Mouse (Mus musculus): ENCODE results near the gene Cnih3.

- TF ChIP-seq ZNF384 (IDR thresholded peaks at IDR 0.05; ENCODE audit: low read depth, low read length), result no peak
- no peak for TF ChIP-seq MAFK (IDR thresholded peaks at IDR 0.05; ENCODE audit: insufficient read depth, low read depth, low read length)
- no peak for TF ChIP-seq HCFC1 (IDR thresholded peaks at IDR 0.05; ENCODE audit: borderline replicate concordance, insufficient read depth, low read length)
These were observed 109.8 kb downstream of the Cnih3 start for GRCm38 (mm10) chr1:181462051-181462905.

Data from ES-E14 (cell line).